Mouse (Mus musculus): Measurements from ENCODE around the gene Stxbp6.

Stxbp6 gene

GRCm38 (mm10) chr12:44804213-44804612 lies 270.3 kb downstream of the Stxbp6 start:
- no peak for DNase-seq (ENCODE audit: low spot score in 2 of 2)
